Mouse (Mus musculus) erythroblast, adult 5-6 weeks (primary cell): ENCODE measurements around the gene Adam23. TPM values are rescaled to one million over a fixed set of nuclear protein-coding genes. Genes with fewer than 3 reads are reported as not detected.
"Not testable (repeated sequence)": the region's sequence is repeated elsewhere in the genome, so short reads cannot be mapped to it uniquely, and the experiment has no call there.

Source experiments
- ATAC-seq: replicated peaks from 2 replicates; pipeline ENCODE4 v1.8.0; 2016; ENCODE audit warnings: moderate number of reproducible peaks, mild to moderate bottlenecking, moderate TSS enrichment, inconsistent platforms; ENCODE audit not compliant: poor library complexity, low FRiP score, severe bottlenecking
- total RNA-seq, 2 experiments: library from RNA; stranded (forward) in 1 of 2; stranded (reverse) in 1 of 2; fragments of 150-400 nt in 1 of 2; fragments of 200-764, 138-1000 nt in 1 of 2; gene quantifications; 2 replicates each; pipeline versions ENCODE4 v1.2.3 to v1.2.4; 2015 to 2017; ENCODE audit warnings: low replicate concordance in 2 of 2

The Adam23 gene
- total RNA-seq, 2 experiments from 2014 or later: not detected

DNA sequence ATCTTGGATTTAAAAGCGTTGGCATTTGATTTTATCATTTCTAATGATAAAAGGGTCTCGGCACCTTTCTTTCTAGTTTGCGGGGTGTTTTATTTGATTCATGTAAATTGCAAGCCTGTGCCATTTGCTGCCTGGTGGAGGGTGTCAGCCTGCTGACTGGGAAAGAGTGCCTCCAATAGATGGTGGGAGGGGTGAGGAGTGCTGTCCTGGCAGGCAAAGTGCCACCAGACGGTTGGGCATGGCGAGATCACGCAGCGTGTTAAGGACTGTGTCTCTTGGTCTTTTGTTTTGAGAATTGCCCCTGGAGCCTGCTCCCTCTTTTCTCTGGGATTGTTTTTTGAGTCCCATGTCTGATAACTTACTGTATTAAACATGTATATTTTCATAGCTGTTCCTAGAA lies 126.5 kb downstream of the Adam23 start:
- ATAC-seq: no peak

DNA sequence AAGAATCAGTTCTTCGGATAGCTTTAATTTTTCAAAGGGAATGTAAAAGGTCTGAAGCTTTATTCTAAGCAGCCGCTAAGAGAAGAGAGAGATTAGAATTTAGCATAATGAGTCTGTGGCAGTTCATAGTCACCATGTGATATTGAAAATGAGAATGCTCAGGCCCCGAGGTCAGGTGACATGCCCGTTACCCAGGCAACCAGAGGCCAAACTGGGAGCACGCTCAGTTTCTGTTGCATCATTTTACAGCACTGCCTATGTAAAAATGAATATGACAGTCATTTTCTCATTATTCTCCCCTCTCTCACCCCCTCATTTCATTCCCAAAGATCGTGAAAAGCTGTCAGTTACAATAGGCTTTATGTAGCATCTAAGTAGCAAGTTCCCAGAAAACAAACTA lies 127.7 kb downstream of the Adam23 start:
- no peak for ATAC-seq

DNA sequence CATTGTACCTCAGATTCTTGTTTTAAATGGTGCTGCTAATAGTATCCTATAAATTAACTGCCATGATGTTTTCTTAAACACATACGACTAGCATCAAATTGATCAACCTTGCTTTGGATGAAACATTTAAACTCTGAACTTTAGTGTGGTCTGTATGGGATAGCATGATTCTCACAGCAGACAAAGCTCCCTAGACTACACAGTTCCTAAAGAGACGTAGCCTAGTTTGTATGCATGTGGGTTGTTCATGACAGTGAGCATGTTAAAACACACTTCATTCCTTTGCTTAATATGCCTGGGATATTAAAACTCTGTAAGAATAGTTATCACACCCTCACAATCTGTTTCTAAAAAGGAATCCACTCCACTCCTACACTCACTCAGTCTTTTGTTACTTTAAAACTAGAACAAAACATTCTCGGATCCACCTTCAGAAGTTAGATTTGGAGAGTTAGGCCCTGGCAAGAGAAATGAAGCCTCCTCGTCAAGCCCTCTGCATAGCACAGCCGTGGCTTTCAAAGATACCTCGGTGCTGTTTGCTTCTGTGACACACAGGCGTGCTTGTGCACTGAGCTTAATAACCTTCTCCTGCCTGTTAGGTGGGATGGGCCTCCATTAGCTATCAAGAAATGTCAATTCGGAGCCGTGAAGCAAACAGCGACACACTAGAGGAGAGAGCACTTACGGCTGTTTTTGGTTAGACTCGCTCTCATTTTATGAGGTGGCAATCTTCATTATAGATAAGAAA lies 128.3 kb downstream of the Adam23 start:
- no peak for ATAC-seq

DNA sequence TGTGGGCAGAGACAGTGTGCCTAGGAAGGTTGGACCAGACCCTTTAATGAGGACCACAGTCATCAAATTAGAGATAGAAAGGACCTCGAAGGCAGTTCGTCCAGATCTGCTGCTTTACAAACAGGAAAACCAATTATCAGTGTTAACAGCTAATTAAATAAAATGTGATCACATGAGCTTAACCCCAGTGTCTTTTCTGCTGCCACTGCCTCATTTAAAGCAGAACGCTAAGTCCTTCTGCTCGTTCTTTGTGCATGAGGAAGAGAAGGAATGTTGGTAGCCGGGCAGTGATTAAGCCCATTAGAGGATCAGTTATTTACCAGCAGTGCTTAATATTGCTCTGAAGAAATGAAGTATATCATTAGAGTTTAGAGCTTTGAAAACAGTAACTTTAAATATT lies 131.1 kb downstream of the Adam23 start:
- no peak for ATAC-seq

DNA sequence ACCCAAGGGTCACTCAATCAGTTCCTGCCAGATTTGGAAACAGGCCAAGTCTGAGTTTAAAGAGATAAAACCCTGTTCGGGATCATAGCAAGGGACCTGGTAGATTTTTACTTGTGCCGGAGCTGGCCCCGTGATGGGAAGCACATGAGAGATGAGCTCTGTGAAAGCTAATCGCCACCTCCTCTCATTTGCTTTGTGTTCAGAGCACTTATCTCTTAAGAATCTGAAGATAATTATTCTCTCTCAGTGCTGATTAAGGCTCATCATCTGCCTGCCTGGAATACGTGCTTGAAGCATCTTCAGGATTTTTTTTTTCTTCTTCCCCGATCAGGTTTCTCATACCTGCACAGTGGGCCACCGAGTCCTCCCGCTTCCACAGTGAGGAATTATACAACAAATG lies 133.5 kb downstream of the Adam23 start:
- no peak for ATAC-seq

DNA sequence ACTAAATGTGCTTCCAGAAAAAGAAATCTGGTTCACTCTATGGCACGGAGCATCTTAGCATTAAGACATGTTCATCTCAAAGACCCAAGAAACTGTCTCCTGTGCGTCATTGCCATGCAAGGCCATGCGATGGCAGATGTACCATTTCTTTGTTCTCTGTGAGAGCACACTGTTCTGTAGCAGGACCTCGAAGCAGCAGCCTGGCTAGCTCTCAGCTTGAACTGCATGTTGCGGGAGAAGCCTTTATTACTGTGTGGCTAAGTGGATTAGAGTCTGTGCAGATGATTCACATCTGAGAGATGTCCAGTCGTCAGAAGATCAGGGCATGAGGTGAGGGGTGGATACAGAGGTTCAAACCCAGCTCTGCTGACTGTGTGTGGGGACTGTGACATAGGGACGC lies 141.2 kb downstream of the Adam23 start:
- ATAC-seq: no peak

DNA sequence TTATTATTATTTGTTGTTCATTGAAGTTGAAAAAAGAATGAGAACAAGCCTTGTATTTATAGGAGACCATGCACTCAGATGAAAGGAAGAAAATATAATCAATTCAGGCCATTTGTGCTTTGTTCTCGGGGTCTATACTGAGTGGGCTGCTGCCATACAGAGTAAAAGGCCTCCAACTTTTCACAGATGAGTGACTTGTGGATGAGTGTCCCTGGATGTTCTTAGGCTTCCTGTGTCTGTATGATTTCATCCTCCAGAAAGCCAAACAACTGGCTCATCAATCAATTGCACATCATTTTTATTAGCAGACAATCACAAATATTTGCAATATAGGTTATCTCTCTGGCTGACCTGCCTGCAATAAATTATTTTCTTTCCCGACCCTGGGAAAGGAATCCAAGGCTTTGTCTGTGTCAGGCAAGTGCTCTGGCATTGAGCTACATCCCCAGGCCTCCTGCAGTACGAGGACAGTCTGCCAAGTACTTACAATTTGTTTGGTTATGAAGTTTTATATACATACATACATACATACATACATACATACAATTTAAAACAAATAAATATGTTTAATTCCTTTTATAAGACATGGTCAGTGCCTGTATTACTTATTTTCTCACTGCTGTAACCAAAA lies 158.3 kb downstream of the Adam23 start:
- ATAC-seq: no peak

DNA sequence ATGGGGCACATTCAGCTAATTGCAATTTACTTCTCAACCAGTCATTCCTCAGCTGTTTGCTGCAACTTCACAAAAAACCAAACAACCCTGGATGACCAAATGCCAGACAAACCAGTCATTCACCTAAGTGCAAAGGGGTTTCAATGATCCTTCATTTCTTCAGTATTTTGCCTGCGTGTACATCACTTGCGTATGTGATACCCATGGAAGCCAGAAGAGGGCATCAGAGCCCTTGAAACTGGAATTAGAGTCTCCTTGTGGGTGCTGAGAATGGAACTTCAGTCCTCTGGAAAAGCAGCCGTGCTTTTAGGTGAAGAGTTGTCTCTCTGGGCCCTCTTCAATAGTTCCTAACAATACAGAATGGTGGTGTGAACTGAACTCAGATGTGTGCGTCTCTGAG lies 163.9 kb downstream of the Adam23 start:
- no peak for ATAC-seq

DNA sequence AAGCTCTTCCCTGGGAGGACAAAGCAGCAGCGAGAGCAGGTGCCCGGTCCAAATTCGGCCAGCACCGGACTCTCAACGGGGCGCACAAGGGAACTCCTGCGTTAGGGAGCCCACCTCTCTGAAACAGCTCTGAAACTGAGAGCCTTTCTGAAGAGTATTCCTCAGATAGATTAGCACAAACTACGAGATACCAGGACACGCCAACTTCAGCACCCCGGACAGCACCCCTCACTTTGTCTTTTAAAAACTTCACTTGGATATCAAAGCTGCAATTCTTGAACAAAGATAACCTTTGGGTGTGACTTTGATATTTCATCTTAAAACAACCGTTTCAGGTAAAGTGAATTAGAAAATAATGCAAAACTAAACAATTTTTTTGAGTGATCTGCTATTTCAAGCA lies 168.9 kb downstream of the Adam23 start:
- no peak for ATAC-seq

DNA sequence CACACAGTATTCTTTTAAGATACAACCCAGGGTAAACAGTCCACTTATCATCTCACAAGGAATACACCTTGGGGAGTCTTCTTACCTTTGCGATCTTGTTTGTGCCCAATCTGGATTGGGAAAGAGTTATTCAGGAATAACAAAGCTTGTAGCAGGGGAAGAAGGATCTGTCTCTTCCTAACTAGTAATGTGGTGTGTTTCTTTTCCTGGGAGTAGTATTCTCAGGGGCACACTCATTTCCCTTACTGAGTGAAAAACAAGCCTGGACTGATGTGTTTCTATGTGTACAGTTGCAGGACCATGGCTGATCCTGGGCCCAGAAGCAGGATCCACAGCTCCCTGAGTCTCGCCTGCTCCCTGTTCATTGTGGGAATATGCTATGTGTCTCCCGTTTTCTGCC lies 170.0 kb downstream of the Adam23 start, which contains the start of gene Gm39653:
Gm39653 (plus strand) TSS at position 301 of the 400 bp plus-strand sequence.
- no peak for ATAC-seq

DNA sequence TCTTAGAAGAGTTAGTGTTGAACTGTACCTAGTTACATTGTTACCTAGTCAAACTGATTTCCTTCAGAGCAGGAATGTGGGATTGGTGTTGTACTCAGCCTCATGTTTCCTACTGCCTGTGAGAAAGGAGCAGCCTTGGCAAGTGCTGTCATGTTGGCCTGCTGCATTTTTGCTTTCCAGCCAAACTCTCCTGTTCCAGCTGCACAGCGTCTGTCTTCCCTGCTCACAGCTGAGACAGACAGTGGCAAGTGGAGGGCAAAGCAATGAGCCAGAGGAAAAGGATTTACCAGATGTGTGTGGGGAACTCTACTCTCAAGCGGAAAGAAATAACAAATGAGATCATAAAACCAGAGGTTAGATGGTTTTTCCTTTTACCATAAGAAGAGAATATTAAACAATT lies 182.5 kb downstream of the Adam23 start:
- ATAC-seq: no peak

DNA sequence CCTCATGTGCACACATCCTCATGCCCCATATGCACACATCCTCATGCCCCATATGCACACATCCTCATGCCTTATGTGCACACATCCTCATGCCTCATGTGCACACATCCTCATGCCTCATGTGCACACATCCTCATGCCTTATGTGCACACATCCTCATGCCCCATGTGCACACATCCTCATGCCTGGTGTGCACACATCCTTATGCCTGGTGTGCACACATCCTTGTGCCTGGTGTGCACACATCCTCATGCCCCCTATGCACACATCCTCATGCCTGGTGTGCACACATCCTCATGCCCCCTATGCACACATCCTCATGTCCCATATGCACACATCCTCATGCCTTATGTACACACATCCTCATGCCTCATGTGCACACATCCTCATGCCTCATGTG lies 184.7 kb downstream of the Adam23 start:
- ATAC-seq: not testable (repeated sequence)

DNA sequence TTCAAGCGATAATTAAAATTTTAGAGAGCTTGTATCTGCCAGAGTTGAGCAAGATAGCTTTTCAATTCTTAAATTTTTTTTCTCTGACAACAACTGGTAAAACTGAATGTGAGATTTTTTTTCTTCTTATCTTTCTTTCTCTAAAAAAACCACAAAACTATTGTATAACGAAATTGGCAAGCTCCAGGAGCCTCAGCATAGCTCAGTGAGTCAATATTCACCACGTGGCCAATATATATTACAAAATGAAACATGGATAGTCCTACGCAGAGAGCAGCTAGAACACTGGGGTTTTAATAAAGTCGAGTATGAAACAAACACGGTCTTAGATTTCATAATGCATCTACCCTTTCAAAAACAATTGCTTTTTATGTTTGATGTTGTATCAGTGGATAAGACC lies 194.2 kb downstream of the Adam23 start:
- ATAC-seq: no peak

Other genes starting within 250 kb of the Adam23 start
- gene Gpr1, start 231.3 kb upstream of the Adam23 start, total RNA-seq (2015; ENCODE audit: low replicate concordance): not detected in 2 replicates
- not detected in 2 replicates for gene Gpr1, start 231.3 kb upstream of the Adam23 start, total RNA-seq (2017; ENCODE audit: low replicate concordance)
- gene Zdbf2, start 172.6 kb upstream of the Adam23 start, total RNA-seq (2015; ENCODE audit: low replicate concordance): not detected in 2 replicates
- gene Zdbf2, start 172.6 kb upstream of the Adam23 start, total RNA-seq (2017; ENCODE audit: low replicate concordance): not detected in 2 replicates
- not detected in 2 replicates for gene Gm39653, start 170.1 kb downstream of the Adam23 start, total RNA-seq (2015; ENCODE audit: low replicate concordance)
- not detected in 2 replicates for gene Gm39653, start 170.1 kb downstream of the Adam23 start, total RNA-seq (2017; ENCODE audit: low replicate concordance)
- gene Dytn, start 241.0 kb downstream of the Adam23 start, total RNA-seq (2015; ENCODE audit: low replicate concordance): not detected in 2 replicates
- gene Dytn, start 241.0 kb downstream of the Adam23 start, total RNA-seq (2017; ENCODE audit: low replicate concordance): not detected in 2 replicates